Mouse (Mus musculus) right cerebral cortex, adult 2 months (tissue): ENCODE measurements around the gene Rilpl1.
"Not testable (repeated sequence)": the region's sequence is repeated elsewhere in the genome, so short reads cannot be mapped to it uniquely, and the experiment has no call there.

ENCODE experiments used
- DNase-seq, 2 experiments: peaks; one replicate each; pipeline ENCODE4 v3.0.0; 2021 to 2022; ENCODE audit warnings: low spot score in 2 of 2

Rilpl1 gene

GRCm38 (mm10) chr5:124493455-124493854 lies 37.7 kb downstream of the Rilpl1 start:
- no peak for DNase-seq

DNA sequence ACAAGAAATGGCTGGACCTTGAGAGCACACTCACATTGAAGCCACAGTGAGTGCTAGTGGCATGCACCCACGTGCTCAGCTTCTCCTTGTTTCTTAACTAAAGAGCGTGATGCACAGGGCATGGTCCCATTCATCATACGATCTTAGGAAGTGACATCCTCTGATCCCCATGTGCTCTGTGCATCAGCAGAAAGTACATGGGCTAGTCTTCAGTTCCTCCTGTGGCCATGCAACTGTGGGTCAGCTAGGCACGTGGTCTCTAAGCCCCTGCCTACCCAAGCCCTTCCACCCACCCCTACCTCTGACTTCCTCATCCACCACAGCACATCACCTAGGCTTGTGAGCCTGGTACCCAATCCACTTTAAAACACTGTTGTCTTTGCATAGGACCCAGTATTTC lies 38.6 kb downstream of the Rilpl1 start:
- no peak for DNase-seq

- DNase-seq = no peak
Observed at GRCm38 (mm10) chr5:124491732-124492131, 39.5 kb downstream of the Rilpl1 start.

DNA sequence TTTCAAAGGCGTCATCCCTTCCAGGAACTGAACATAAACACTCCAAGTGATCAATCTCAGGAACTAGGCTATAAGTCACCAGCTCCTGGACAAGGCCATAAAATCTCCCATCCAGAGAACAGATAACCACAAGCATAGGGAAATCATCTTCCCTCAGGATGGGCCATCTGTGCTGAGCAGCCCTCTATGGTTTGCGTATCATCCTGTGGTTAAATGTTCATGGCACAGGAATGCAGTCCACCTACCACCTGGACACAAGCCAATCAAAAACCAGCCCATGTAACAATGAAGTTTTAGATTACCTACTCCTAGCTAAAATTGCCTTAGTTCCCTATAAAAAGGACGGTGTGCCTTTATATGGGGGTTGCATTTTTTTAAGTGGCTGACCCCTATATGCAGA lies 42.3 kb downstream of the Rilpl1 start:
- DNase-seq = no peak

DNA sequence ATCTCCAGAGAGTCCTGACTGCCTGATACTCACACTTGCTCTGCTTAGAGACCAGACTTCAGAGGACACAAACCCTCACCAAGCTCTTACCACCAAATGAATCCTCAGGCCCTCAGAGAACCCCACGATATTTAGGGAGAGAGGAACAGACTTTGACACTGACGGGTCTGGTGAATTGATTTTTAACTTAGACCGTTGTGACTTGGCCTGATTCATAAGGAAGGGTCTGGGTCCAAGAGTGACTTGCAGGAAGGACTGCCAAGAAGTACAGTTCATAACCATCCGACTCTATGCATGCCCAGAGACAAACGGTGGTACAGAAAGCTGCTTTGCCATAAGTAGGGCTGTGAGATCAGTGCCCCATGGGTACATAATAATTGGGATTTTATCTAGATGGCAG lies 45.5 kb downstream of the Rilpl1 start:
- no peak for DNase-seq

GRCm38 (mm10) chr5:124483655-124484396 lies 47.4 kb downstream of the Rilpl1 start:
- DNase-seq = no peak

DNA sequence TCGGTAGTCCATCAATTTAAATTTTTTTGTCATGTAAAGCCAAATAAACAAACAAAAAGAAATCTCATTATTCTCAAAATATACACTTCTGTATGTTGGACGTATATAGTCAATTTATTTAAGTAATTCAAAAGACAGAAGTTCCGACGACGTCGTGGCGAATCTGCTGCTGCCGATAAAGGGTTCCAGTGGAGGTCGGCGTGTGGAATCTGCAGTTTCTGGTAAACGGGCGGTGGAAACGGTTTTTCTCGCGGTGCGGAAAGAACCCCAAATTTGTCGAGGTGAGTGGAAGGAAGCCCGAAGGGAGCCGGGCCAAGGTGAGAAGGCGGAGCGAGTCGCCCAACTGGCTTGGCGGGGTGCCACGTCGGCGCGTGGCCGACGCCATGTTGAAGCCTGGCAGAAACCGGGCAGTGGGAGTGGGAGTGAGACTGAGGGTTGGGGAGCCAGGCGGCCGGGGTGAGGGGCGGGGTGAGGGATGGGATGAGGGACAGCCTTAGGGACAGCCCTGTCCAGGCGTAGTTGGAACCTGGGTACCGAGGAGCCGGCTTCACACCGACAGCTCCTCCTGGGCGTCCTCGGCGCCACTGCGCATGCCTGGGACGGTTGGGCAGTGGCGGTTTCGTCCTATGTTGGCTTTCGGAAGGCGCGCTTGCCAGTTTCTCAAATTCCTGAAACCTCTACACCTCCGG lies 48.1 kb downstream of the Rilpl1 start, which contains the start of gene Snrnp35:
Snrnp35 (plus strand) TSS at position 169 of the 689 bp plus-strand sequence.
- DNase-seq = peak; percentile 86 to 88

GRCm38 (mm10) chr5:124482436-124482965 lies 48.7 kb downstream of the Rilpl1 start:
- DNase-seq = no peak

DNA sequence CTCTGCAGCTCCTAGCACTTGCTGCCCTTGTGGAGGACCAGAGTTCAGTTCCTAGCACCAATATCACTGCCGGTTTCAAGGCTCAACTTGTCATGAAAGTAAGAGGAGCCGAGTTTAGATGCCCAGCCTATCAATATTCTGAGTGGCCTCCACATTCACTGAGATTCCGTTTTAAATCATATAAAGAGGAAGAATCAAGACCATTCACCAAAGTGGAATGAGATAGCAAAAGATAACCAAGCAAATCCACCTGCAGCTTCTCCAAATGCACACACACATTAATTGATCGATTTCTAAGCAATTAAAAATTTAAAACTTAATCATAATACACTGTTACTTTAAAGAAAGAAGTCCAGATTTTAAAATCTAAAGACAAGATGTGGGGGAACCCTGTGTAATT lies 49.5 kb downstream of the Rilpl1 start:
- no peak for DNase-seq

- no peak for DNase-seq
Observed at GRCm38 (mm10) chr5:124480119-124480518, 51.1 kb downstream of the Rilpl1 start.

DNA sequence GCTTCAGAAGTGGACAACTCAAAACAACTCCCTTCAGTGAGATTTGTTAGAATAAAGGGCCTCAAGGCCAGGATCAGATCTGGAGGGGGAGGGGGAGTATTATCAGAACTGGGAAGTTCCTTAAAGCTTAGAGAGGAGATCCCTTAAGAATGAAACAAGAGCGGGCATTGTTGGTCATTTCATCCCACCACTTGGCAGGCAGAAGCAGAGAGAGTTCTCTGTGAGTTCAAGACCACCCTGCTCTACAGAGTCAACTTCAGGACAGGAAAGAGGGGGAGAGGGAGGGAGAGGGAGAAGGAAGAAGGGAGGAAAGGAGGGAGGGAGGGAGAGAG lies 52.4 kb downstream of the Rilpl1 start:
- no peak for DNase-seq

GRCm38 (mm10) chr5:124470591-124471171 lies 60.5 kb downstream of the Rilpl1 start:
- DNase-seq = no peak

GRCm38 (mm10) chr5:124469486-124469885 lies 61.7 kb downstream of the Rilpl1 start:
- DNase-seq = no peak

DNA sequence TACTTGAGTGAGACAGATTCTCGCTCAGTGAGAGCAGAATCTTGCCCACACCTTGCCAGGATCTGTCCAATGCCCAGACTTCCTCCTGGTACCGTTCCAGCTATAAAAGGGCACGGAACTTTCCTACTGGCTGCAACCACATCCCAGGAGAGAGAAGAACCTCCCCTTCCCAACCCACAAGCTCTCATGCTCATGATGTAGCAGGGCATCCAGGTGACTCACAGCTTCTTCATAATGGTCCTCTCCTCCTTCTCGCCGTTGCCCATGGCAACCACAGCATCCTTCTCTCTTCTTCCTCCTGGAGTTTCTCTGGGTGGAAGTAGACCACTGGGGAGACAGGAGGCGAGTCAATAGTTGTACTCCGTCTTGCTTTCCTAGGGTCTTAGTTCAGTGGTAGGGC lies 62.8 kb downstream of the Rilpl1 start:
- DNase-seq = peak; percentile 56 to 58

- DNase-seq = no peak
Observed at GRCm38 (mm10) chr5:124467766-124468165, 63.4 kb downstream of the Rilpl1 start.

DNA sequence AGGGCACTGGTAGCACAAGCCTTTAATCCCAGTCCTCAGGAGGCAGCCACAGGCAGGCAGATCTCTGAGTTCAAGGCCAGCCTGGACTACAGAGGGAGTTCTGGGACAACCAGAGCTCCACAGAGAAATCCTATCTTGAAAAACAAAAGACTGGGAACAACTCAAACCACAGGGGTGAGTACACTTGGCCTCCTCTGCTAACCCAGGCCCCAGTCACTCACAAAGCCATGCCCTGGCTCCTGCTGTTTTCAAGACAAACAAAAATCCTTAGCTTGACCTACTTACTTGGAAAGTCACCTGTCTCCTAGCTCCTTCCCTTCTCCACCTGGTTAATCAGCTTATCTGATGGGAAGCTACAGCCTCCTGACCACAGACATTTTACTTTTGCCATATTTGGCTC lies 66.3 kb downstream of the Rilpl1 start:
- no peak for DNase-seq

DNA sequence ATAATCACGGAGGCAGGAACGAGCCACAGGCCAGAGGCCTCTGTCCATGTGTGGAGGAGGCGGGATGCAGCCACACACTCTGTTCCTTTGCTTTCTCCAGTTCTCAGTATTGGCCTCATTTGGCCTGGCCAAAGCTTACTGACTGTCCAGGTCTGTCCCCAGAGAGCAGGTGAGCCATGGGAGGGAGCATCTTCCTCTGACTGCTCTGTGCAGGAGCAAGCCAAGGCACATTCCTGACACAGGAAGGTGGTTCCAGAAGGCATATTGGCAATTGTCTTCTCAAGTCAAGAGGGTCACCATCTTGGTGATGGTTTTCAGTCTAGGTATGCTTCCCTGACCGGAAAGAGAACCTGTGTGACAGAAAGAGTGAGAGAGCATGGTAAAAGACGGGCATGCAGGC lies 67.7 kb downstream of the Rilpl1 start:
- DNase-seq = no peak

GRCm38 (mm10) chr5:124462297-124463025 lies 68.7 kb downstream of the Rilpl1 start:
- DNase-seq = no peak

DNA sequence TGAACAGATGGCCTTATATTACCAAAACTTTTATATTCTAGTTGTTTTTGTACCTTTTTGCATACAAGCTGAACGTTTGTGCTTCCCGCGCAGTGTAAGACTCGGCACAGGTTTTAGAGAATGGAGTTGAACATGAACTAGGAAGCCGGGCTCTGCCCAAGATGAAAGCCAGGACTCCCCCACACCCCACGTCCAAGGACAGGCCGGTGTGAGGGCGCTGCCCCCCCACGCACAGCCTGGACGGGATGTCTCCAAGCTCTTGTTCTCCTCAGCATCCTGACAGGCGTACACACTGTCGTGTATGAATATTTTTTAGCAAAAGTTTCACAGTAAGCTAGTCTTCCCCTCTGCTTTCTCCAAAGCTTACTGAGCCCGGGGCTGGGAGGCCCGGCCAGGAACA lies 70.3 kb downstream of the Rilpl1 start:
- DNase-seq = not testable (repeated sequence)

DNA sequence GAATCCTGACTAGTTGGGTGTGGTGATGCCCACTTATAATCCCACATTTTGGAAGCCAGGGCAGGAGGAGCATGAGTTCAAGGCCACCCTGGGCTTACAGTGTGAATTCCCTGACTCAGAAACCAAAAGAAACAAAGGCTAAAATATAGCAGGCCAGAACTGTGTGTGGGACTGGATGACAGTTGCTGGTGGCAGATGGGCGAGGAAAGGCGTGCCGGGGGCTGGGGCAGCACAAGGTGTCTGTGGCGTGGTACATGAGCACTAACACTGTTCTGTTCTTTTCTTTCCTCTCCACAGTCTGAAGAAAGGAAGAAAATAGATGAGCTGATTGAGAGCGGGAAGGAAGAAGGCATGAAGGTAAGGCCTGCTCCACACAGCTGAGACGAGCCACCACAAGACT lies 74.4 kb downstream of the Rilpl1 start:
- peak in 1 of 2 experiments; percentile 52 for DNase-seq

- DNase-seq = no peak
Observed at GRCm38 (mm10) chr5:124454082-124454419, 77.1 kb downstream of the Rilpl1 start.
